Mouse (Mus musculus) spleen, adult 2 months (tissue): ENCODE data around the gene Olfr571. TPM values are rescaled to one million over a fixed set of nuclear protein-coding genes. Genes with fewer than 3 reads are reported as not detected.

Source experiments
- DNase-seq, 2 experiments: peaks; one replicate each; pipeline versions ENCODE4 v3.0.0 to v3.0.0-alpha.2; 2012 to 2021; ENCODE audit warnings: low spot score in 2 of 2, low read depth in 1 of 2
- H3K27ac ChIP-seq: fragments of 200-500 bp; 2 replicates; pipeline ENCODE4 v1.5.1; 2012; ENCODE audit warnings: low read length, inconsistent platforms; ENCODE audit not compliant: insufficient read depth
- H3K27me3 ChIP-seq: fragments of 200-500 bp; 2 replicates; pipeline ENCODE4 v1.6.1; 2012; ENCODE audit warnings: mild to moderate bottlenecking, moderate library complexity, low read length, inconsistent platforms; ENCODE audit not compliant: control insufficient read depth, insufficient read depth
- H3K36me3 ChIP-seq: fragments of 200-500 bp; 2 replicates; pipeline ENCODE4 v1.6.1; 2012; ENCODE audit warnings: mild to moderate bottlenecking, low read length, inconsistent platforms; ENCODE audit not compliant: control insufficient read depth, insufficient read depth
- H3K4me1 ChIP-seq: fragments of 200-500 bp; 2 replicates; pipeline ENCODE4 v1.6.1; 2011; ENCODE audit warnings: inconsistent platforms; ENCODE audit not compliant: control insufficient read depth, insufficient read depth, insufficient read length
- H3K4me3 ChIP-seq: fragments of 200-500 bp; 2 replicates; pipeline ENCODE4 v1.5.1; 2011; ENCODE audit warnings: mild to moderate bottlenecking, inconsistent platforms; ENCODE audit not compliant: insufficient read depth, insufficient read length; ENCODE audit errors: extremely low read depth
- CTCF ChIP-seq: fragments of 200-500 bp; IDR thresholded peaks from 2 replicates; pipeline ENCODE4 v1.5.1; 2011; ENCODE audit warnings: mild to moderate bottlenecking, inconsistent platforms; ENCODE audit not compliant: insufficient read depth, insufficient read length, insufficient replicate concordance; ENCODE audit errors: extremely low read depth
- POLR2A ChIP-seq: fragments of 200-500 bp; IDR thresholded peaks from 2 replicates; pipeline ENCODE4 v1.6.1; 2011; ENCODE audit warnings: low read depth, low read length, inconsistent platforms
- WGBS: fragments of 180-500 bp; shearing (Covaris S2); methylation state at CpG from one replicate; pipeline ENCODE4 v1.1.7; 2018; 5-methylcytosine and 5-hydroxymethylcytosine counted together
- polyA plus RNA-seq: library from polyadenylated mRNA; depleted of rRNA; stranded (reverse); fragments of >200 nt; gene quantifications from 2 replicates; pipeline ENCODE4 v1.2.3, GENCODE M21; 2012; rRNA removed

The Olfr571 gene
- not detected in 2 replicates for polyA plus RNA-seq

DNA sequence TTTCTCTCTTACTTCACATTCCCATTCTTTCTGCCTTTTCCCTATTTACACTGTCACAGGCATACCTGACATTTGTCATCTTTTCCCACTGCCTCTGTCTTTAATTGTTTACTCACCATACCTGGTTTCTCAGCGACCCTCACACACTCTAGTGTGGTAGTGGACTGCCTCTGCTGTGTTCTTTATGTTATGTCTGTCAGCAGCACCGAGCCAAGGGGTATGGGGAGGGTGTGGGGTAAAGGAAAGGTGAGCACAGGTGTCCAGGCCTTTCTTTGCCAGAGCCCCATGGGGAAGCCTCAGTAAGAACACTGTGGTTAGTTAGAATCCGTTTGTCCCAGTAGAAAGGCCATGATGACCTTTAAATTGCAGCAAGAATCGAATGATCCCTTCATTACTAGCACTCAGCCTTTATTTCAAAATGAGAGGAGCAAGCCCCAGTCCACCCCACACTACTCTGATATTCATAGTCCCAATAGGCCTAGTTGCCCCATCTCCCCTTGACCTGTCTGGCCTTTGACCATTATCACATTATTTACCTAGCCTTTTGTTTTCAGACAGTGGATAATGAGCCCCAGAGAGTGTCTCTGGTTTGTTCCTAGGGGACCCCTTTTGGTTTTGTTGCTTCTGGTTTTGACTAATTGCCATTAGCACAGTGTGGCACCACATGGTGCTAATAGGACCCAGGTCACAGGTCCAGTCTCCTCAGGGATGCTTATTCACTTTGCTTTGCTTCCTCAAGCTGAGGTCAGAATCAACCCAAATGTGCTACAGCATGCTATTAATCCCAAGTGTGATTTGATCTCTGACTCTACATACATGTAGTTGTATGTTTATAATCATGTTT lies at the start of gene Olfr571:
Gene Olfr571, minus strand, starts transcription at position 505 of the 844 bp plus-strand sequence.
- TF ChIP-seq CTCF: no peak
- TF ChIP-seq POLR2A: no peak
- no peaks in the 10 kb centered on the region for H3K36me3 ChIP-seq
- DNase-seq: no peak
- H3K4me1 ChIP-seq: no peaks in the 10 kb centered on the region
- 81% methylated on average over 4 of the region's 4 CpGs for WGBS
- H3K4me3 ChIP-seq: no peak within 1 kb of the TSS
- H3K27ac ChIP-seq: no peak within 1 kb of the TSS
- H3K27me3 ChIP-seq: no peaks in the 10 kb centered on the region

DNA sequence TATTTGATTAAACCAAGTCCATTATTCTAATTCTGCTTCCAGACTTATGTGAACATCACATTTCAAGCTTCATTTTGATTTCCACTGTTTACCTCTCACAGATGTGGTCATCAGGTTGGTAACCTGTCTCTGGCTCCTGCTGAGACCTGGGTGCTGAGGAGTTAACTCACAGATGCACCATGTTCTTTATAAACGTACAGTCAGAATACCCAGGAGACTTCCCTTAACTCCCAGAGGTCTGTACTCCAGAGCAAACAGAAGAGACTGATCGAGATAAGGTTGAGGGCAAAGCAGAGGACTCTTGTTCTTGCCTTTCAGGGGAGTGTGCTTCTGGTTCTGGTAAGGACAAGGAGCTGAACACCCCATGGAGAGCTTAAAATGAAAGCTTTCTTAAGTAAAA lies 45.0 kb upstream of the Olfr571 start, which contains the start of gene Olfr576:
Gene Olfr576, plus strand, starts transcription at position 301 of the 400 bp plus-strand sequence.
- Histone ChIP-seq H3K27me3 (no peaks in the 10 kb centered on the region), H3K4me1 (no peaks in the 10 kb centered on the region), H3K36me3 (no peaks in the 10 kb centered on the region), H3K27ac (no peak within 1 kb of the TSS), H3K4me3 (no peak within 1 kb of the TSS)
- TF ChIP-seq CTCF: no peak
- TF ChIP-seq POLR2A: no peak
- no peak for DNase-seq
- 38% methylated on average over 2 of the region's 2 CpGs for WGBS

DNA sequence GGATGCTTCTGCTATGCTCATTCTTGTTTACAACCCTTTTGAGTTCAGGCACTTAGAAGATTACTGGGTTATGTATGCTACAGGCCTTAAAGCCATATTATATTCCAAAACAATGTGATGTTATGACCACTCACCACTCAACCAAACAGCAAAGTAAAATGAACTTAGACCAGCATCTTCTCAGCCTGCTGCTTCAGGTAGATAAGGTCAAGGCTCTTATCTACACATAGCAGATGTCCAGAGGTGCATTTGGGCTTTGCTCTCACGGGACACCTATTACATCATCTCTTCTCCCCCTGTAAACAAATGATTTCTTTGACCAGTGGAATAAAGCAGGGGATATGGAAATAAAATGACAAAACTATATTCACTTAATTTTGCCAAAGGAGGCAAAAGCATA lies 41.3 kb upstream of the Olfr571 start, which contains the start of gene Olfr575:
Gene Olfr575, minus strand, starts transcription at position 183 of the 400 bp plus-strand sequence.
- Histone ChIP-seq H3K4me3 (no peak within 1 kb of the TSS), H3K27me3 (no peaks in the 10 kb centered on the region), H3K27ac (no peak within 1 kb of the TSS), H3K4me1 (no peaks in the 10 kb centered on the region), H3K36me3 (no peaks in the 10 kb centered on the region)
- no peak for DNase-seq
- no peak for TF ChIP-seq POLR2A
- no peak for TF ChIP-seq CTCF
- WGBS: 56% methylated on average over 1 of the region's 1 CpGs

DNA sequence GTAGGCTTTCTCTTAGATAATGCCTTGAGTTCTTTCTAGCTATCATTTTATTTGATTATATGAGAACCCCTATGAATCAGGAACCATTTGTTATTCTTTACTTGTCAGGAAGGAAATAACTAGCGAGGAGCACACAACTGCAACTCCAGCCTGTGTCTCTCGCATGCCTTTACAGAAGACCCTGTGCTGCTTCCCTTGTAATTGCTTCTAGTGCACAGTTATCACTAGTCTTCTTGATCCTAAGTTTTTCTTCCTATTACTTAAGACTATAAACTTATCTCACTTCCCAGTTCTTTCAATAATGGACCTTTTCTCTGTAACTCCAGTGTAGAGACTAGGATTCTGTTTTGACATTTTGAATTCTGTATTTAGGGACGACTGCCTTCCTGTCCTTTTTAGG lies 40.8 kb upstream of the Olfr571 start:
- Histone ChIP-seq H3K4me1 (no peaks in the 10 kb centered on the region), H3K27me3 (no peaks in the 10 kb centered on the region), H3K27ac (no peak overlapping the region), H3K36me3 (no peaks in the 10 kb centered on the region), H3K4me3 (no peak overlapping the region)
- DNase-seq: no peak
- WGBS: 77% methylated on average over 3 of the region's 3 CpGs
- TF ChIP-seq CTCF (no peak), POLR2A (no peak)

DNA sequence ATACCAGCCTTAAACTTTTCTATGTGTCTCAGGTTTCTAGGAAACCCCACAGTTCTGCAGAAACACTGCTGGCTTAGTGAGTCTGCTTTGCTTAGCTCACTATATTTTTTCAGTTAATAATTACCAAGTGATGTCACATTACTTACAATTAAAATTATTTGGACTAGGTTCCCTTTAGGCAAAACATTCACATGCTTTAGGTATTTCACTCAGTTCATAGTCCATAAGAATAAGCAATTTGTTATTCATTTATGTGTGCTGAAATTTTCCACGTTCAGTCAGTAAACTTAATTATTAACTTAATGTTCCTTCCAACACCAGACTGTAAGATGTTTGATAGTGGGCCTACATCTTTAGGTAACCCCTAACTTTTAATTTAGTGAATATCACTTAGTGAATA lies 33.4 kb upstream of the Olfr571 start:
- DNase-seq: no peak
- Histone ChIP-seq H3K27ac (no peak overlapping the region), H3K36me3 (no peaks in the 10 kb centered on the region), H3K4me1 (no peaks in the 10 kb centered on the region), H3K4me3 (no peak overlapping the region), H3K27me3 (no peaks in the 10 kb centered on the region)
- WGBS: 75% methylated on average over 1 of the region's 1 CpGs
- TF ChIP-seq POLR2A (no peak), CTCF (no peak)

DNA sequence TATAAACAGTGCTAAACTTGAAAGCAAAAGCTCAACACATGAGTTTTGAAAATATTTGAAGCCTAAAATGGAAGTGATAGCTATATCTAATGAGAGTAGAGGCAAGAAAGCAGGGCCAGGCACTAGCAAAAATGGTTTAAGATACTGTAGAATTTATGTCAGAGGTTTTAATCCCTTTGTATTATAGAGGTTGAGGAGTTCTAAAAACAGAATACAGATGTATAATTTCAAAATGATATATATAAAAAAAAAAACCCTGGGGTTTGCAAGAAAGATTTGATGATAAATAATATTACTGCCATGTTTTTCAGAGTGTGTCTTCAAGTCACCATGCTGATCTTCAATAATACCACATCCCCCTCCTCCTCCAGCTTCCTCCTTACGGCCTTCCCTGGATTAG lies 30.8 kb upstream of the Olfr571 start, which contains the start of gene Olfr574:
Gene Olfr574, plus strand, starts transcription at position 301 of the 400 bp plus-strand sequence.
- Histone ChIP-seq H3K36me3 (no peaks in the 10 kb centered on the region), H3K4me1 (no peaks in the 10 kb centered on the region), H3K4me3 (no peak within 1 kb of the TSS), H3K27me3 (no peaks in the 10 kb centered on the region), H3K27ac (no peak within 1 kb of the TSS)
- TF ChIP-seq POLR2A: no peak
- TF ChIP-seq CTCF: no peak
- DNase-seq: no peak
- 81% methylated on average over 1 of the region's 1 CpGs for WGBS

DNA sequence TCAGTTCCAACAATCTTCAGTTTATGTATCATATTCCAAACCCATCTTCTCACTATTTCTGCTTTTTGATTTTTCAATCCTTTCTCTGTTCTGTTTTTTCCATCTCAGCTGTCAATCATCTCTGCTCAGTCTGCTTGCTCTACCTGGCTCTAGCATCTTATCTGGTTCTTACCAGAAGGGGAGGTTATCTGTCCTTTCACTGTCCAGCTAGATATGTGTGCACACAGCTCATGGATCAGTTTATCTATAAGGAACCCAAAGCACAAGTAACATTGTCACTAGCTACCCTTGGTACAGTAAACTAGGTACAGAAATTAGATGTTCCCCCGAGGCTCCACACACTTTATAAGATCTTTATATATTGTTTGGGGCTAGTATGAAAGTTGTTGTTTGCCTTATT lies 26.1 kb upstream of the Olfr571 start:
- DNase-seq: no peak
- 81% methylated on average over 1 of the region's 1 CpGs for WGBS
- H3K27ac ChIP-seq: no peak overlapping the region
- H3K4me1 ChIP-seq: no peaks in the 10 kb centered on the region
- no peak overlapping the region for H3K4me3 ChIP-seq
- TF ChIP-seq POLR2A (no peak), CTCF (no peak)
- no peaks in the 10 kb centered on the region for H3K27me3 ChIP-seq
- no peaks in the 10 kb centered on the region for H3K36me3 ChIP-seq
